In the genomic region with DNA sequence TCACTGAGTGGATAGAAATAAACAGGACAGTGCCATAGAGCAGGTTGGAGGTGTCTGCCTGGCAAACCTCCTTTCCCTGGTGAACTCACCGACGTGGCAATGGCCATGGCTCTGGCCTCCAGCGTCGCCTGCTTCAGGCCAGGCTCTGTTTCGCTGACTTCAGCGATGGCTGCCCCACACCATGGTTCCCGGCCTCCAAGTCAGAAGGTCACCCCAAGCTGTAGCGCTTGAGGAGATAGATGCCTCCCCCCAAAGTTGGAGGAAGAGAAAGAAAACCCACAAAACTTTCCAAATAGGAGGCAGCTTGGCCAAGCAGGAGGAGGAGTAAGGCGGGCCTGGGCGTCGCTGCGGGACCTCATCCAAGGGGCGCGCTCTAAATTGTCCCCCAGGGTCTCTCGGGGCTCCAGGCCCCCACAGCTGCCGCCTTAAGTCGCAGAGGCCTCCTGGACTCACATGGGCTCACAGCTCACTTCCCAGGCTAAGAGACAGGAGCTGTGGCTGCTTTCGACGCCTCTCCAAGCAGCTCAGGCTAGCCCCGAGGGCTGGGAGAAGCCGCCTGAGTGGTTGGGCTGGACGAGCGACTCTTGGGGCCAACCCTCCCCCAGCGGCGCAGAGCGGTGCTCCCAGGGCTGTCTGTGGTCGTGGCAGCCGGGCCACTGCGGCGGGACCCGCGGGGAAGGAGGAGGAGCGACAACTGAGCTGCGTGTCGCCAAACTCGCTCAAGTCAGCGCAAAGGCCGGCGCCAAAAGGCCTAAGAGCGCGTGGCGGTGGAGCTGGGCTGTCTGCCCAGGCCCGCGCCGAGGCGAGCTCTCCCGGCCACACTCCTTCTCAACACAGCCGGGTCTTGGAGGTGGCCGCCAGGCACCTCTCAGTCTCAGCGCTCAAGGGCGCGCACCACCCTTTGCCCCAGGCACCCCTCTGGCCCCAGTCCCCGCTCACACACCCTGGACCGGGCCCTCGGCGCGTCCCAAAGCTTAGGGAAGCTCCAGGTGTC, we compare ENCODE assay signal across 8 mouse cellular contexts. TPM values are rescaled to one million over a fixed set of nuclear protein-coding genes. Genes with fewer than 3 reads are reported as not detected.
A peak's percentile ranks its signal among the peaks of the same experiment; 100 is the strongest.
DNase-seq lines count a peak whose midpoint lies in the region; ATAC-seq lines count a peak whose summit lies in the region.

A gene (minus strand): TSS at position 778 of the 994 bp plus-strand sequence.

- peak within 1 kb of the TSS; percentile 96 for H3K4me2 ChIP-seq in hindbrain, embryonic 15.5 days
- peak within 1 kb of the TSS; percentile 87 for H3K4me2 ChIP-seq in limb, embryonic 12.5 days
- H3K4me2 ChIP-seq in midbrain, embryonic 14.5 days (ENCODE audit: low read length), result peak within 1 kb of the TSS; percentile 96

- peak; percentile 73 for ATAC-seq in common myeloid progenitor, adult 5-6 weeks (replicated peaks; ENCODE audit: low read depth, poor library complexity, severe bottlenecking)
- ATAC-seq in hindbrain, embryonic 15.5 days (ENCODE audit: low FRiP score, low read depth), result peak; percentile 73
- peak; percentile 45 for ATAC-seq in limb, embryonic 12.5 days (ENCODE audit: insufficient number of reproducible peaks, insufficient read depth, low FRiP score, low TSS enrichment, low read depth)
- ATAC-seq in midbrain, embryonic 14.5 days (ENCODE audit: low FRiP score, low TSS enrichment), result peak; percentile 55

- peak within 1 kb of the TSS; percentile 58 for H3K4me3 ChIP-seq in hindbrain, embryonic 15.5 days
- peak within 1 kb of the TSS; percentile 59 for H3K4me3 ChIP-seq in limb, embryonic 12.5 days (replicated peaks)
- H3K4me3 ChIP-seq in midbrain, embryonic 14.5 days (replicated peaks; ENCODE audit: low read depth, low read length), result peak within 1 kb of the TSS; percentile 51

- peaks cover 5% of the 10 kb centered on the region for H3K36me3 ChIP-seq in hindbrain, embryonic 15.5 days
- peaks cover 25% of the 10 kb centered on the region for H3K36me3 ChIP-seq in limb, embryonic 12.5 days
- H3K36me3 ChIP-seq in midbrain, embryonic 14.5 days (ENCODE audit: control insufficient read depth, insufficient read depth, low read length), result peaks cover 4% of the 10 kb centered on the region; the same call in 1 of the 2 replicates

- no peaks in the 10 kb centered on the region for H3K27me3 ChIP-seq in hindbrain, embryonic 15.5 days
- H3K27me3 ChIP-seq in limb, embryonic 12.5 days, result no peaks in the 10 kb centered on the region
- no peaks in the 10 kb centered on the region for H3K27me3 ChIP-seq in midbrain, embryonic 14.5 days (ENCODE audit: control insufficient read depth, insufficient read depth, low read length)

- 2% methylated on average over 53 of the region's 57 CpGs for WGBS in hindbrain, embryonic 15.5 days
- 1% methylated on average over 52 of the region's 57 CpGs for WGBS in limb, embryonic 12.5 days
- 2% methylated on average over 55 of the region's 57 CpGs for WGBS in midbrain, embryonic 14.5 days

- H3K4me1 ChIP-seq in hindbrain, embryonic 15.5 days (replicated peaks), result peaks cover 41% of the 10 kb centered on the region
- H3K4me1 ChIP-seq in limb, embryonic 12.5 days (replicated peaks), result peaks cover 50% of the 10 kb centered on the region
- peaks cover 26% of the 10 kb centered on the region for H3K4me1 ChIP-seq in midbrain, embryonic 14.5 days (ENCODE audit: control insufficient read depth, insufficient read depth, low read length)

- no peaks in the 10 kb centered on the region for H3K9me3 ChIP-seq in hindbrain, embryonic 15.5 days
- H3K9me3 ChIP-seq in limb, embryonic 12.5 days, result peaks cover 19% of the 10 kb centered on the region
- peaks cover 10% of the 10 kb centered on the region for H3K9me3 ChIP-seq in midbrain, embryonic 14.5 days (ENCODE audit: control insufficient read depth, low read length)

- peak within 1 kb of the TSS; percentile 89 for H3K27ac ChIP-seq in hindbrain, embryonic 15.5 days (replicated peaks)
- H3K27ac ChIP-seq in limb, embryonic 12.5 days, result peak within 1 kb of the TSS; percentile 100
- H3K27ac ChIP-seq in midbrain, embryonic 14.5 days (replicated peaks; ENCODE audit: low read depth, low read length), result peak within 1 kb of the TSS; percentile 94

- DNase-seq in adrenal gland, postnatal 25 days, result peak; percentile 53
- peak; percentile 42 to 58 for DNase-seq in gastrocnemius, adult 8-10 months (ENCODE audit: low spot score in 2 of 2)
- peak; percentile 79 for DNase-seq in midbrain, embryonic 14.5 days
- peak; percentile 74 for DNase-seq in testis, postnatal 10 days (ENCODE audit: low spot score)
- no peak for DNase-seq in spleen, postnatal 4 days (ENCODE audit: low spot score in 2 of 2)

- H3K9ac ChIP-seq in hindbrain, embryonic 15.5 days, result peak within 1 kb of the TSS; percentile 74
- peak within 1 kb of the TSS; percentile 89 for H3K9ac ChIP-seq in limb, embryonic 12.5 days (replicated peaks)
- peak within 1 kb of the TSS; percentile 73 for H3K9ac ChIP-seq in midbrain, embryonic 14.5 days (replicated peaks; ENCODE audit: low read length)

RNA-seq across cellular contexts. Expression of the gene that starts here (rescaled TPM):
- total RNA-seq in adrenal gland, postnatal 25 days (2021), result 2.6 and 3.6 TPM in 2 replicates
- total RNA-seq in common myeloid progenitor, adult 5-6 weeks (2017), result not detected in 2 replicates
- 1 to 10 TPM in 1 of 4 experiments, under 1 TPM in 3; 0.48 to 1.1 (median 0.86) TPM for total RNA-seq in gastrocnemius, adult 8-10 months (2022)
- 16.3 and 17.2 TPM in 2 replicates for polyA plus RNA-seq in hindbrain, embryonic 15.5 days (2015; fragmentation: Nextera tagmentation; extraction: Ambion mirVana)
- polyA plus RNA-seq in limb, embryonic 12.5 days (2016; fragmentation: Nextera tagmentation; extraction: Ambion mirVana), result 44.5 and 52.7 TPM in 2 replicates
- 10.2 and 18.3 TPM in 2 replicates for polyA plus RNA-seq in midbrain, embryonic 14.5 days (2014; fragmentation: Nextera tagmentation; extraction: Ambion mirVana)

Comparison
In these comparisons a context has a peak if more than half of its experiments do, and no peak if none do; other contexts are left out.
1. Peak in ATAC-seq in common myeloid progenitor, adult 5-6 weeks; RNA of the gene not detected or under 1 TPM.
2. DNase-seq: peak in adrenal gland, postnatal 25 days (single experiment), gastrocnemius, adult 8-10 months (2 of 2), midbrain, embryonic 14.5 days (single experiment) and testis, postnatal 10 days (single experiment); none in spleen, postnatal 4 days (0 of 2).
3. Peak in every context shown above with its lines, with median percentiles within 50 percentile points of each other: ATAC-seq, H3K27ac ChIP-seq, H3K4me2 ChIP-seq, H3K4me3 ChIP-seq and H3K9ac ChIP-seq.